Mouse (Mus musculus) brown adipose tissue, adult 24 weeks (tissue): Measurements from ENCODE around the gene Znrf1. TPM values are rescaled to one million over a fixed set of nuclear protein-coding genes. Genes with fewer than 3 reads are reported as not detected.
"Not testable (repeated sequence)": the region's sequence is repeated elsewhere in the genome, so short reads cannot be mapped to it uniquely, and the experiment has no call there.

Experiments
- H3K27ac ChIP-seq: fragments of 200-500 bp; replicated peaks from 2 replicates; pipeline ENCODE4 v1.5.1; 2012; ENCODE audit warnings: low read depth, mild to moderate bottlenecking, low read length
- H3K4me1 ChIP-seq: fragments of 200-500 bp; 2 replicates; pipeline ENCODE4 v1.6.1; 2012; ENCODE audit warnings: low read length, mixed read lengths; ENCODE audit not compliant: control insufficient read depth, insufficient read depth, insufficient read length
- H3K4me3 ChIP-seq: fragments of 200-500 bp; 2 replicates; pipeline ENCODE4 v1.5.1; 2012; ENCODE audit warnings: low read depth, mild to moderate bottlenecking, low read length, moderate library complexity; ENCODE audit not compliant: insufficient read depth
- polyA plus RNA-seq: library from polyadenylated mRNA; stranded (reverse); fragments of >200 nt; gene quantifications from 2 replicates; pipeline ENCODE4 v1.2.4, GENCODE M21; 2012; ENCODE audit not compliant: missing spikeins, insufficient read depth, insufficient read length

Gene Znrf1
- polyA plus RNA-seq: 17.6 and 24.9 TPM in 2 replicates

DNA sequence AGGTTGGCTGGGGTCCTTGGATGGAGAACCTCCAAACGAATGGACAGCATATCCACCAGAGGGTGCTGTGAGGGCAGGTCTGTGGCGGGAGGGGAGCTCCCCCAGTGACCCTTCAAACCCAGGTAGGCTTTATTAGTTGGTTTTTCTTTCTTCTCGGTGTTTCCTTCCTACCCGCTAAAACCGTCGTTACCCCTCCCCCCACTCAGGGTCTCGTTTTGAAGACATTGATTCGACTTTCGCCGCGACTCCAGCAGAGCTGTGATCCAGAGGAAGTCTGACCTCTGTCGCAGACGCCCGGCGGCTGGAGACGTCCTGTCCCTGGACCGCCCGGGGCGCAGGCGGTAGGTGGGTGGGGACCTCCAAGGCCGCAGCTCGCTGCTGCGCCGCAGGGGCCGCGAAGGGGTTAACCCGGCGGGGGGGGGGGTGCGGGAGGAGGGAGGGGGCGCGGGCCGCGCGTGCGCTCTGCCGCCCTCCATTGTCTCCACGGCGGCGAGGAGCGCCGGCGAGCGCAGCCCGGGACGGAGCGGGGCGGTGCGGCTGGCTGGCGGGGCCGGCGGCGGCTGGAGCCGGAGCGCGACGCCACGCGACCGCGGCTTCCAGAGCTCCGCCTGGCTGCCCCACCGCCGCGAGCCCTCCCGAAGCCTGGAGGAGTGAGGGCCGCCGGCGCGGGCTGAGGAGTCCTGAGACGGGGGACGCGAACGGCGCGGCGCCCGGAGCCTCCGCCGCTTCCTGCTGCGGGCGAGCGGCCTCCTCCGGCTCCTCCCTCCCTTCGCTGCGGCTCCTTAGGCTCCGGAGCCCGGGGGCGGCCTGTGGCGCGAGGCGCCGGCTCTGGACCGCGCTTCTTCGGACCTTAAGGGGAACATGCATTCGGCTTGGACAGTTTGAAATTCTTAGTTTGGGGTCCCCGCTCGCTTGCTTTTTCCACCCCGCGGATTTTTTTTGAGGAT lies at the start of gene Znrf1:
Gene Znrf1, plus strand, starts transcription at position 67 of the 947 bp plus-strand sequence.
- peaks cover 10% of the 10 kb centered on the region for H3K4me1 ChIP-seq
- H3K27ac ChIP-seq: peak within 1 kb of the TSS; percentile 95
- H3K4me3 ChIP-seq: peak within 1 kb of the TSS; percentile 98

DNA sequence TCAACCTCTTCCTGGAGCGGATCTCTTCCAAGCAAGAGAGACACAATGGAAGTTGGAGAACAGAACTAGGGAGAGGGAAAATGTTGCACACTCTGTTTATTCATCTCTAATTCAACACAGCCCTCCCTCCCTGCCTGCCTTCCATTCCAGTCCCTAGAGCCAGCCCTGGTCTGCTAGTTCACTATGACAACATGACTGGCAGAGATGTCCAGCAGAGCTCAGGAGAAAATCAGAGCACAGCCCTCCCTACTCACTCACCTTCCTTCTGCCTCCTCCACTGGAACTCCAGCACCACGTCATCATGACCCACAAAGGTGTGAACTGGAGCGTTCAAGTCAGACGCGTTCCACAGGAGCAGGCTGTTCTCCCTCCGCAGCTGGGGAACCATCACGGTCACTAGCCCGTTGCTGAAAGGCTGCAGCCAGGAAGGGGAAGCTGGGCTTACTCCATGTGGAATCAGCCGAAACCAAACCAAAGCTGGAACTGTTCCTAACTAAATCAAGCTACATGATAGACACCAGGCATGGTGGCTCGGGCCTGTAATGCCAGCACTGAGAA lies 45.8 kb upstream of the Znrf1 start:
- Histone ChIP-seq H3K4me1 (peaks cover 9% of the 10 kb centered on the region), H3K4me3 (no peak overlapping the region), H3K27ac (no peak overlapping the region)

DNA sequence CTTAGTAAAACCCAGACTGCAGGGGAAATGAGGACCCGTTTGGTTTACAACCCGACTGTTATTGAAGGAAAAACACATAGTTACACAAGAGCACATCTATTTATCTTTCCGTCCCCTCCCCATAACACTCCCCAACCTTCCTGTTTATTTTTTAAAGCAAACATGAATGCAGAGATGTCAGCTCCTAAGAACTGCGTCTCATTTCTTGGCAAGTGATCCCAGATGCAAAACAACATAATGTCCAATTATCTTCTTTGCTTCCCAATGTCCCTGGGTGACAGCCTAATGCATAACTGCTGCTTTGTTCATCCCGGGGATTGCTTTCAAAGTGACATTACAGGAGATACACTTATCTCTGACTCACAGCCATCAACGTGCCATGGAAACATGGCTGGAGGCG lies 44.7 kb upstream of the Znrf1 start:
- Histone ChIP-seq H3K27ac (no peak overlapping the region), H3K4me1 (peaks cover 17% of the 10 kb centered on the region), H3K4me3 (no peak overlapping the region)

DNA sequence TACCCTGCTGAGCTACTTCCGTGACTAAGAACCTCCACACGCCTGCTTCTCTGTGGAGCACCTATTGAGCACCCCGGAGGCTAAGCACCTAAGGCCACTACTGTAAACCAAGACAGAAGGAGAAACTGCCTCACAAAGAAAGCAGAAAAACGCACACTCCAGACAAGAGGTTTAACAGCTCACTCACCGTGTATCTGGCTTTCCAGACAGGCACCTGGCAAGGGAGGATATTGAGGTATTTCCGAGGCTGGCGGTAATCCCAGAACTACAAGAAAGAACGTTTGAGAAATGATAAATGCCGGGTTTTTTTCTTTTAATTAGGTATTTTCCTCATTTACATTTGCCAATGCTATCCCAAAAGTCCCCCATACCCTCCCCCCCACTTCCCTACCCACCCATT lies 43.4 kb upstream of the Znrf1 start:
- peak overlapping the region; percentile 76 for H3K27ac ChIP-seq
- peaks cover 22% of the 10 kb centered on the region for H3K4me1 ChIP-seq
- H3K4me3 ChIP-seq: no peak overlapping the region

DNA sequence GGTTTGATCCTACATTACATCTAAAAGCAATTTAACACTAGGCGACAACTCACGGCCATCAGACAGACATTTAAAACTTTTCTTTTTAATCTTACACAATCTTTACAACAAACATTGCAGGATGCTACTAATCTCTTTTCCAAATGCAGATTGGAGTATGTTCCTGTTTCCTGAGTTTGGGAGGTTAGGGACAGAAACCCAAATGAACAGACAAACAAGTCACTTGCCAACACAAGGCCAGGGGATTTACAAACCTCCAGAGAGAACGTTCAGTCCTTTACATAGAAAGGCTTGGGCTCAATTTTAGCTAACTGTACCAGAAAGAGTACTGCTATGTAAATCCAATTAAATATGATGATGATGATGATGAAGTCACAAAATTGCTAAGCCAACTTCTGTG lies 42.7 kb upstream of the Znrf1 start:
- Histone ChIP-seq H3K4me1 (peaks cover 22% of the 10 kb centered on the region), H3K4me3 (no peak overlapping the region), H3K27ac (peak overlapping the region; percentile 94)

DNA sequence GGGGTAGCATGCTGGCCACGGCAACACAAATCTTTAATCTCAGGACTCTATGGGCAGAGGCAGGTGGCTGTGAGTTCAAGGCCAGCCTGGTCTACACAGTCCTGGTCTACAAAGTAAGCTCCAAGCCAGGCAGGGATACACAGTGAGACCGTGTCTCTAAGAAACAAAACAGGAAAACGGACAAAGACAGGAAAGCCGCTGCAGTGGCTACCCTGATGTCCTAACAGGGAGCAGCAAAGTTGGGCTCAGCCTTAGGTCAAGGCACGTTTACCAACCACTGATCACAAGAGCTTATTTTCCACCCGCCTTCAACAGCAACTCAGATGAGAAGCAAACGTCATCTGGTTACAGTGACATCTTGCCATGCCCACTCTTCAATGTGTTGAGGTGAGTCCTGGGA lies 39.6 kb upstream of the Znrf1 start:
- Histone ChIP-seq H3K4me3 (no peak overlapping the region), H3K4me1 (peaks cover 22% of the 10 kb centered on the region), H3K27ac (peak overlapping the region; percentile 91)

DNA sequence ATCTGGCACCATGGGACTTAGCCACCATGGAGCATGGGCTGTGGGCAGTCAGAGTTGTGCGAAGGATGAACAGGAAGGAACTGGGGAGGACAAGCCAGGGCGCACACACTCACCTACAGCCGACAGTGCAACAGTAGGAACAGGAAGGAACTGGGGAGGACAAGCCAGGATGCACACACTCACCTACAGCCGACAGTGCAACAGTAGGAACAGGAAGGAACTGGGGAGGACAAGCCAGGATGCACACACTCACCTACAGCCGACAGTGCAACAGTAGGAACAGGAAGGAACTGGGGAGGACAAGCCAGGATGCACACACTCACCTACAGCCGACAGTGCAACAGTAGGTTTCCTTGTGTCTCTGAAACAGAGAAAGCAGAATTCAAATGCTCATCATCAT lies 37.6 kb upstream of the Znrf1 start:
- H3K4me1 ChIP-seq: peaks cover 22% of the 10 kb centered on the region
- not testable (repeated sequence) for H3K27ac ChIP-seq, H3K4me3 ChIP-seq

DNA sequence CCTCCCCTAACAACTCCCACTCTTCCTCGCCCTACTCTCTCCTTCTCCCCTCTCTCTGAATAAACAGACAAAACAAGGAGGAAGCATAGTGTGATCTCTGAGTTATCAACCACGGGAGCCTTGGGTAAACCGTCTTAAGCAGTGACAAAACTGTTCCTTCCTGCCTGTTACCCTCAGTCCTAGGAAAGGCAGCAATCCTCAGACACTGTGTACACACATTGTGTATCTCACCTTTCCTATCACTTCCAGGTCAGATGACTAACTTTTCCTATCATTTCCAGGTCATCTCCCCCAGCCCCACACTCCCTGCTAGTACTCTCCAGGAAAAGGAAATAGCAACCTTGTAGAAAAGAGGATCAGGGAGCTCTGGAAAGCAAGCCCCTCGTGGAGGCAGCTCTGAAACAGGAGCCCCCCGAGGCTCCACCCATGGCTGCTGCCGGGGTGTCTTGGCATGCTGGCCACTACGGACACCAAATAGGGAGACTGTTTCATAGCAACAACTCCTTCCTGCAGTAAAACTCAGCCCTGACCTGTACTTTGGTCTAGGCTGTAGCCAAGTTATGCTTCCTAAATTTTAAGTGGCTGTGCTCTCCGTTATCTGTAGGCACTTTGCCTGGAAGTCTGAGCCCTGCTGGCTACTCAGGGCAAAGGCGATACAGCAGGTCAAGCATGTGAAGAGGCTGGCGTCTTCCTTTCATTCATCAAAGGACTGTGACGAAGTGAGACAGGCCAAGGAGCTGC lies 34.0 kb upstream of the Znrf1 start:
- H3K27ac ChIP-seq: no peak overlapping the region
- no peaks in the 10 kb centered on the region for H3K4me1 ChIP-seq
- no peak overlapping the region for H3K4me3 ChIP-seq

DNA sequence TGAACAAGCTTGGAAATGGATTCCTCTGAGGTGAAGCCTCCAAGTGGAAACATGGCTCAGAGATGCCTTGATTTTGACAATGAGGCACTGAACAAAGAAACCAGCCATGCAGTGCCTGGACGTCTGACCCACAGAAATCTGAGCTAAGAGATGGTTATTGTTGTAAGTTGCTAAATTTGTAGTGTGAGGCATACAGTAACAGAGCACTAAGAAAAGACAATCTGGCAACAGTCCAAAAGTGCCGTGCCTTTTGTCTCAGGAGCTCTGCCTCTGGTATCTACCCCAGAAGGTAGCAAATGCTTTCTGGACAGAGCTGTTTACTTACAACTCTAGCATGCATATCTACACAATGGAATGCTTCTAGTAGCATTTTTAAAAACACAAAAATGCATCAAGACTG lies 27.3 kb upstream of the Znrf1 start:
- Histone ChIP-seq H3K27ac (0 out of 2 replicates have a peak overlapping the region, but pooled peaks have one; percentile 23), H3K4me3 (no peak overlapping the region), H3K4me1 (peaks cover 6% of the 10 kb centered on the region; the same call in 1 of the 2 replicates)

DNA sequence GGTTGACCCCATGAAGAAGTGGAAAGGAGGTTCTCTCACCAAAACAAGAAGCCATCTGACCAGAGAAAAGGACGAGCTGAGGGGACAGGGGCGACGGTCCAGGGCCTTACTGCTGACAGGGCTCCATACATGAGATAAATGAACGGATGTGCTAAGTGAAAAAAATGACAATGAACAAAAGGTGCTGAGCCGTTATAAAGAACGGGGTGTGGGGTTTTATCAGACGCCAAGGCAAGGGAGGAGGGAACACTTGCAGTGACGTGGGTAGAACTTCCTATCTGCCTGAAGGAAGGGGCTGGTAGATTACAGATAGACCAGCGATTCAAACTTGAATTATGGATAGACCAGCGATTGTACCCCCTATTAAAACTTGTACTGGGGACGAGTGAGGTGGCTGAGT lies 26.6 kb upstream of the Znrf1 start:
- Histone ChIP-seq H3K4me3 (peak overlapping the region; percentile 40), H3K4me1 (peaks cover 6% of the 10 kb centered on the region; the same call in 1 of the 2 replicates), H3K27ac (peak overlapping the region; percentile 63; the same call in 1 of the 2 replicates)

DNA sequence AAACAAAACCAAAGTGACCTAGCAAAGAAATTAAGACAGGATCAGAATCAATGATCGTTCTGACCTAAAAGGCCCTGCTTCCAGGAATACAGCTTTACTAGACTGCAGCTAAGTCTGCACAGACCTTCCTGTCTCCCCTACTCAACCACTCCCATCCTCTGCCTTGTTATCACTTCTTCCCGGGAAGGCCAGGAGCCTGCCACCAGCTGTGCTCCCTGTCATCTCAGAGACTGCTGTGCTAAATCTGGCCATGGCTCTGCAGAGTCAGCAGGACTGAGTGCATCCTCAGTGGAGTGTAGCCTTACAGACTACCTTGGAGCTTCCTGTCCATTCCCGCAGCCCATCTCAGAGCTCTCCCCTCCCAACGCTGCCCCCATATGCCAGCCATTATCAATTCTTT lies 25.5 kb upstream of the Znrf1 start:
- Histone ChIP-seq H3K4me3 (no peak overlapping the region), H3K4me1 (peaks cover 6% of the 10 kb centered on the region; the same call in 1 of the 2 replicates), H3K27ac (no peak overlapping the region)

DNA sequence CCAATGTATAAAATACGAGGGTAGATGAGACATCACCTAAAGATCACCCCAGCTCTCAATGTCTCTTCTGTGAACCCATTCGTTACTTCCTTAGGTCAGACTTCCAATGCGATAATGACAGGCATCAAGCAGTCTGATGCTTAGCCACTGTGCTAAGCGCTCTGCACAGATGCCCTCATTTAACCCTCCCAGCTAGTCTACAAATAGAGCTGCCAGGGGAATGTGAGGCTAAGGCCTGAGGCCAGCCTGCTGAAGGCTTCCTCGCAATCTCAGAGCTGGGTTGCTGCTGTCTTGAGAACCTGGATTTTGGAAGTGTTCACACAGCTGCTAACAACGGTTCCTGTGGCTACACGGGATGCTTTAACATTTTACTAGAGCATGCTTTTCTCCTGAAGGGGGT lies 23.0 kb upstream of the Znrf1 start:
- Histone ChIP-seq H3K4me1 (peaks cover 6% of the 10 kb centered on the region; the same call in 1 of the 2 replicates), H3K27ac (no peak overlapping the region), H3K4me3 (no peak overlapping the region)

DNA sequence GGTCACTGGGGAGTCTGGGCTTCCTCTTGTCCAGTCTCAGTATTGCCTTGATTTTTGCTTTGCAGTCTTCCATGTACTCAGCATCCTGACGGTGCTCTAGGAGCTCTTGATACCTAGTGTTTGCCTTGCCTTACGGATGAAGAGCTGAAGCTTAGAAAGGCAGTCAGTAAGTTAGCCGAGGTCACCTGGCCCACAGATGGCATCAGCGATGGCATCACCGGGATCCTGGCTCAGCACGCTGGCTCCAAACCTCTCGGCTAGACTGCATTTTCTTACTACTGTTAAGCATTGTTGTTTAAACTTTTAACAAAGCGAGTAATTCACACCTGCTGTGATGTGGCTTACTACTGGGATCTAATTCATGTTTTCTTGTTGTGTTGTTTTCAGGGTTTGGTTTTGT lies 22.5 kb upstream of the Znrf1 start:
- Histone ChIP-seq H3K4me3 (no peak overlapping the region), H3K4me1 (peaks cover 6% of the 10 kb centered on the region; the same call in 1 of the 2 replicates), H3K27ac (no peak overlapping the region)

DNA sequence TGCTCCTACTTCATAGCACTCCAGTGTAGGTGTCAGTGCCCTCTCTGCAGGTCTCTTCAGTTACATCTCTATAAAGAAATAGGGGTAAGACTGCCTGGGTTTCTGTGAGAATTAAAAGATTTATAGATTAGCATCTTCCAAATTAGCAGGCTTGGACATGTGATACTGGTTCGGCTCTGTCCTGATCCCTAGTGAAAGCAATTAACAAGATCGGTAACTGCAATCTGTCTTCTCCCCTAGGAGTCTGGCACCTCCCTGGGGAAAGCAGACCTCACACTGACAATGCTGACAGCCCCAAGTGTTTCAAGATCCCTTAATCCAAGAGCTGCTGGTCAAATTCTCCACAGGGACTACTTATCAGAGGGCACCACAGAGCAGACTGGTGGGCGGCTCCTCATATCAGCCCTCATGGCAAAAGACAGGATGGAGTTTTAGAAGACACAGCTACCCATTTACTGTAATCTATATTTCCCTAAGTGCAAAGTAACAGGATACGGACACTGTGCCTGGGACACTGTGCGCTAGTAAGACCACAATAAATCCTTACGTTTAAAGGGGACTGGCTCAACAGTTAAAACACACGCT lies 19.4 kb upstream of the Znrf1 start:
- no peak overlapping the region for H3K27ac ChIP-seq

DNA sequence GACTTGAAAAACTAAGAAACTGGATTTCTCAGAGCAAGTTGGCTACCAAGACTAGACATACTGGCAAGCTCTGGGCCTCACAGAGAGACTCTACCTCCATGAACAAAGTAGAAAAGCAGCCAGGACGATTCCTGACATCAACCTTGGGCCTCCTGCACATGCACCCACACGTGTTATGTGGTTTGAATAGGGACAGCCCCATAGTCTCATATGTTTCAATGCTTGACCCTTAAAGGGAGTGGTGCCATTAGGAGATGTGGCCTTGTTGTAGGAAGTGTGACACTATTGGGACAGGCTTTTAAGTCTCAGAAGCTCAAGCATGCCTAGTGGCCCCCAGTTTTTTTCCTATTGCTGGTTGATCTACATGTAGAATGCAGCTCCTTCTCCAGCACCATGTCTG lies 18.4 kb upstream of the Znrf1 start:
- H3K27ac ChIP-seq: no peak overlapping the region
- H3K4me3 ChIP-seq: no peak overlapping the region
- no peaks in the 10 kb centered on the region for H3K4me1 ChIP-seq

More for the DNA sequence above, 19.4 kb upstream of the Znrf1 start:
- no peak overlapping the region for H3K4me3 ChIP-seq
- H3K4me1 ChIP-seq: no peaks in the 10 kb centered on the region
